Mouse (Mus musculus) E14TG2a.4 (cell line): ENCODE measurements at regions not wholly inside any gene's neighbourhood (a gene's known extent, or its start where the extent isn't known, plus 50 kb on each side); places are given as distances from the start of the nearest gene placed in this dataset.
"Not testable (repeated sequence)": the region's sequence is repeated elsewhere in the genome, so short reads cannot be mapped to it uniquely, and the experiment has no call there.

Experiments used
- H3K27me3 ChIP-seq: 2 replicates; pipeline ENCODE4 v1.6.1; 2014; ENCODE audit warnings: low read length, control low read depth; ENCODE audit not compliant: insufficient read depth
- H3K36me3 ChIP-seq: 2 replicates; pipeline ENCODE4 v1.6.1; 2014; ENCODE audit warnings: low read length, control low read depth; ENCODE audit not compliant: insufficient read depth
- H3K4me1 ChIP-seq: replicated peaks from 2 replicates; pipeline ENCODE4 v1.6.1; 2014; ENCODE audit warnings: low read depth, low read length, control low read depth
- H3K4me3 ChIP-seq: replicated peaks from 2 replicates; pipeline ENCODE4 v1.5.1; 2014; ENCODE audit warnings: mild to moderate bottlenecking, low read length
- H3K9me3 ChIP-seq: 2 replicates; pipeline ENCODE4 v1.6.1; 2014; ENCODE audit warnings: low read length, control low read depth
- CTCF ChIP-seq: conservative IDR thresholded peaks from 2 replicates; pipeline ENCODE4 v1.5.1; 2014; ENCODE audit warnings: low read length
- NANOG ChIP-seq: IDR thresholded peaks from 2 replicates; pipeline ENCODE4 v1.6.1; 2014; ENCODE audit warnings: borderline replicate concordance, low read length, mixed read lengths
- POU5F1 ChIP-seq: IDR thresholded peaks from 2 replicates; pipeline ENCODE4 v1.6.1; 2014; ENCODE audit warnings: low read length, borderline replicate concordance

- Histone ChIP-seq H3K4me3 (no peak overlapping the region), H3K9me3 (no peaks in the 10 kb centered on the region), H3K27me3 (no peaks in the 10 kb centered on the region), H3K36me3 (no peaks in the 10 kb centered on the region), H3K4me1 (no peaks in the 10 kb centered on the region)
- TF ChIP-seq CTCF (no peak), POU5F1 (no peak), NANOG (no peak; the same call in 1 of the 2 replicates)
Observed at GRCm38 (mm10) chr4:27429210-27429789, 1082.6 kb upstream of the Manea start.

- no peaks in the 10 kb centered on the region for H3K27me3 ChIP-seq
- TF ChIP-seq CTCF (no peak), POU5F1 (no peak), NANOG (no peak)
Observed at GRCm38 (mm10) chr4:27425902-27426301, 1079.2 kb upstream of the Manea start.

DNA sequence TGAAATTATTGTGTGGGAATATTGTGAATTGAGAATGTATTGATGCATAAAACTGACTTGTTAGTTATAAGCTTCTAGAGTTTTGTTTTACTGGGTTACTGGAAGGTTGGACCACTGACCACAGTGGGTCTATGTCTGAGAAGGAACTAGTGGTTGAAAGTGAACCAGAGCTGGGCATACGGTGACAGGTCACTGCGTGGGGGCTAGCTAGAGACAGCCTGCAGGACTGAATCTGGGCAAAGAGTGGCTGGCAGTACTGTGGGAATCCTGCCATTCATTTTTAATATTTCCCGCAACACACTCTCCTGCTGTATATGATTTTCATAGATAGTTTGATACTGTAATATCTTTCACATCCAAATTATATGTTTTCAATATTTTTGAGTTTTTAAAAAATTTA lies 1077.2 kb upstream of the Manea start:
- no peak for TF ChIP-seq NANOG
- no peak for TF ChIP-seq CTCF
- TF ChIP-seq POU5F1, result no peak
- H3K9me3 ChIP-seq, result no peaks in the 10 kb centered on the region
- no peaks in the 10 kb centered on the region for H3K36me3 ChIP-seq
- H3K27me3 ChIP-seq, result no peaks in the 10 kb centered on the region
- no peak overlapping the region for H3K4me3 ChIP-seq
- no peaks in the 10 kb centered on the region for H3K4me1 ChIP-seq

More at GRCm38 (mm10) chr4:27425902-27426301, 1079.2 kb upstream of the Manea start:
- H3K36me3 ChIP-seq, result no peaks in the 10 kb centered on the region
- no peaks in the 10 kb centered on the region for H3K9me3 ChIP-seq
- no peak overlapping the region for H3K4me3 ChIP-seq
- H3K4me1 ChIP-seq, result no peaks in the 10 kb centered on the region

GRCm38 (mm10) chr4:27418517-27418916 lies 1071.8 kb upstream of the Manea start:
- Histone ChIP-seq H3K9me3 (peaks cover 20% of the 10 kb centered on the region), H3K4me3 (no peak overlapping the region), H3K27me3 (no peaks in the 10 kb centered on the region), H3K4me1 (no peaks in the 10 kb centered on the region), H3K36me3 (no peaks in the 10 kb centered on the region)
- no peak for TF ChIP-seq NANOG
- TF ChIP-seq POU5F1, result no peak
- no peak for TF ChIP-seq CTCF

DNA sequence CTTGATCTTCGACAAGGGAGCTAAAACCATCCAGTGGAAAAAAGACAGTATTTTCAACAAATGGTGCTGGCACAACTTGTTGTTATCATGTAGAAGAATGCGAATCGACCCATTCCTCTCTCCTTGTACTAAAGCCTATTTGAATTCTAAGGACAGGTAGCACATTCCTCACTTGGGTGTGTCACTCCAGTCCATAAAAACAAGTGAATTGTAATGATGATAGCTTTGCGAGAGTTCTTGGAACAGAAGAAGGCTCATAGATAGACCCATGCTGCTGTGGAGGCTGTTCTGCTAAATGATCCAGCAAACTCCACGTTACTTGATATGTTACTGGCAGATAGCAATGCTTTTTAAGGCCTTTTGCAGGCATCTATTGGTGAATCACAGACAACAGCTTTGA lies 1038.2 kb upstream of the Manea start:
- H3K4me1 ChIP-seq, H3K4me3 ChIP-seq, H3K36me3 ChIP-seq, H3K27me3 ChIP-seq: not testable (repeated sequence)
- peaks cover 21% of the 10 kb centered on the region for H3K9me3 ChIP-seq

- Histone ChIP-seq H3K27me3 (no peaks in the 10 kb centered on the region), H3K4me3 (no peak overlapping the region), H3K36me3 (no peaks in the 10 kb centered on the region), H3K9me3 (no peaks in the 10 kb centered on the region), H3K4me1 (no peaks in the 10 kb centered on the region)
- TF ChIP-seq NANOG (no peak), CTCF (no peak), POU5F1 (no peak)
Observed at GRCm38 (mm10) chr4:27346892-27347291, 1000.2 kb upstream of the Manea start.

DNA sequence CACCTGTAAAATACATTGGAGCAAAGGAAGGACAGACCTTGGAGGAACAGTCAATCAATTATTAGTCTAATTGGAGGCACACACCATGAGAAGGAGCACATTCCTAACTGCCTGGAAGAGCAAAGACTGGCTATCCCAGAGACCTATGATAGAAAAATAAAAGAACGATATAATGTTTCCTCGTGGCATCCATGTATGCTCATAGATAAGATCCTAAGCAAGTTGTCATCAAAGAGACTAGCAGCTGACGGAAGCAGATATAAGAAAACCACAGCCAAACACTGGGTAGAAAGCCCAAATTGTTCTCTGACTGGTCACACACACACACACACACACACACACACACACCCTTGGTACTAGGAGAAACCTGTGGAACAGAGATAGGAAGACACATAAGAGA lies 986.6 kb upstream of the Manea start:
- TF ChIP-seq CTCF (no peak), POU5F1 (no peak), NANOG (no peak)
- no peaks in the 10 kb centered on the region for H3K36me3 ChIP-seq
- H3K9me3 ChIP-seq, result no peaks in the 10 kb centered on the region
- H3K27me3 ChIP-seq, result no peaks in the 10 kb centered on the region
- no peaks in the 10 kb centered on the region for H3K4me1 ChIP-seq
- H3K4me3 ChIP-seq, result no peak overlapping the region
